Mouse (Mus musculus): Measurements from ENCODE around the gene Ift140.

DNA sequence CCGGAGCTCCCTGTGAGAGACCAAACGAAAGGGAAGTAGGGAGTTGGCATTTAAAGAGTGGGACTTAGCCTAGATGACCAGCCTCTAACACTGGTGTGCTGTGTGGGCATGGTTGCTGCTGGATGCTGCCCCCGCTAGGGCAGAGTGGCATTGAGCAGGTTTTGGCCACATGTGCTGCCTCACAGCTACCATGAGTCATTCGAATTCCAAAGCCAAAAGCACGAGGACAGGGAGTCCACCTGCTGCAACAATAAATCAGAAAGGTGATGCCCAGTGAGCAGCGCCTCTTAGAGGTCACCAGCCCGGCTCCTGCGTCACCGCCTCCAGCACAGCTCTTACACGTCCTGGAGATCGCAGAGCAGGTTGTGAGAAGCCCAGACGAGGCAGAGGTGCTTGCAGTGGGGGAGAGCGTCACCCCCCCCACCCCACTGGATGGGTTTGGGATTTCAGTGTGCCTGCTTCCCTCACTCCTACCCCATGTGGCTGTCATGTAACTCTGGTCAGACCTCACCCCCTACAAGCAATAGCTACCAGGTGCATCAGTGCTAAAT lies 69.0 kb downstream of the Ift140 start:
- TF ChIP-seq POLR2A (IDR thresholded peaks at IDR 0.05; ENCODE audit: borderline replicate concordance, extremely low read depth, insufficient read depth, insufficient read length, poor library complexity, severe bottlenecking) (no peak), CTCF (IDR thresholded peaks at IDR 0.05; ENCODE audit: borderline replicate concordance, extremely low read depth, insufficient read depth, insufficient read length) (no peak)
